Mouse (Mus musculus): ENCODE results near the gene Slc43a2. TPM values are rescaled to one million over a fixed set of nuclear protein-coding genes. Genes with fewer than 3 reads are reported as not detected.

The Slc43a2 gene
- polyA plus RNA-seq, 1 experiment, result 15.9 TPM

GRCm38 (mm10) chr11:75513336-75513735 is 18.2 kb upstream of the Slc43a2 start, which contains the start of gene Scarf1:
Scarf1 (plus strand) TSS chr11:75513540.
- no peaks in the 10 kb centered on the region for H3K27me3 ChIP-seq (ENCODE audit: control insufficient read depth, insufficient read depth, insufficient read length)
- no peak within 1 kb of the TSS for H3K4me3 ChIP-seq
- no peak within 1 kb of the TSS for H3K4me2 ChIP-seq (ENCODE audit: low read depth)
- no peak within 1 kb of the TSS for H3ac ChIP-seq (ENCODE audit: control insufficient read depth, insufficient read length)
- H3K79me2 ChIP-seq (ENCODE audit: control insufficient read depth, insufficient read depth), result no peaks in the 10 kb centered on the region
- TF ChIP-seq CEBPB (IDR thresholded peaks at IDR 0.05; ENCODE audit: insufficient read depth, poor library complexity, severe bottlenecking), result no peak
- TF ChIP-seq MYOG (IDR thresholded peaks at IDR 0.05; ENCODE audit: control insufficient read depth in 1 of 3, insufficient read depth in 1 of 3, insufficient read length in 2 of 3, low read depth in 2 of 3), result no peak
- TF ChIP-seq TCF3 (IDR thresholded peaks at IDR 0.05; ENCODE audit: insufficient read length, low read depth), result no peak
- TF ChIP-seq SRF (IDR thresholded peaks at IDR 0.05; ENCODE audit: control insufficient read depth, insufficient read length, low read depth), result no peak
- TF ChIP-seq MYOD1 (IDR thresholded peaks at IDR 0.05; ENCODE audit: control insufficient read depth in 1 of 3, insufficient read length in 2 of 3, low read depth in 2 of 3), result no peak
- TF ChIP-seq REST (IDR thresholded peaks at IDR 0.05; ENCODE audit: insufficient read depth, insufficient read length), result no peak
- TF ChIP-seq USF1 (IDR thresholded peaks at IDR 0.05; ENCODE audit: low read depth), result no peak
- no peak for TF ChIP-seq POLR2AphosphoS2 (IDR thresholded peaks at IDR 0.05; ENCODE audit: insufficient read length, low read depth)
- peaks cover 14% of the 10 kb centered on the region for H3K36me3 ChIP-seq (ENCODE audit: control insufficient read depth, insufficient read depth)

DNA sequence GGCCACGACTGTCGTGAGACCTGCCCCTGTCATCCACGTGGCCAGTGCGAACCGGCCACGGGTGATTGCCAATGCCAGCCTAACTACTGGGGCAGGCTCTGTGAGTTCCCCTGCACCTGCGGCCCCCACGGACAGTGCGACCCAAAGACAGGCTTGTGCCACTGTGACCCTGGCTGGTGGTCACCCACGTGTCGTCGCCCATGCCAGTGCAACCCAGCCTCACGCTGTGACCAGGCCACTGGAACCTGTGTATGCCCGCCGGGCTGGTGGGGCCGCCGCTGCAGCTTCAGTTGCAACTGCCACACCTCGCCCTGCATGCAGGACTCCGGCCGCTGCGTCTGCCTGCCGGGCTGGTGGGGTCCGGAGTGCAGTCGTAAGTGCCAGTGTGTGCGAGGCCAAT is 16.3 kb upstream of the Slc43a2 start:
- no peak overlapping the region for H3K4me2 ChIP-seq (ENCODE audit: low read depth)
- H3K79me2 ChIP-seq (ENCODE audit: control insufficient read depth, insufficient read depth), result no peaks in the 10 kb centered on the region
- no peak overlapping the region for H3ac ChIP-seq (ENCODE audit: control insufficient read depth, insufficient read length)
- H3K4me3 ChIP-seq, result no peak overlapping the region
- TF ChIP-seq TCF3 (IDR thresholded peaks at IDR 0.05; ENCODE audit: insufficient read length, low read depth), result no peak
- no peak for TF ChIP-seq CEBPB (IDR thresholded peaks at IDR 0.05; ENCODE audit: insufficient read depth, poor library complexity, severe bottlenecking)
- TF ChIP-seq POLR2AphosphoS2 (IDR thresholded peaks at IDR 0.05; ENCODE audit: insufficient read length, low read depth), result no peak
- no peak for TF ChIP-seq POLR2A (IDR thresholded peaks at IDR 0.05; ENCODE audit: insufficient read length, low read depth)
- TF ChIP-seq MAX (IDR thresholded peaks at IDR 0.05; ENCODE audit: low read depth), result no peak
- TF ChIP-seq MYOD1 (IDR thresholded peaks at IDR 0.05; ENCODE audit: control insufficient read depth in 1 of 3, insufficient read length in 2 of 3, low read depth in 2 of 3), result no peak
- no peak for TF ChIP-seq SRF (IDR thresholded peaks at IDR 0.05; ENCODE audit: control insufficient read depth, insufficient read length, low read depth)
- TF ChIP-seq TCF12 (IDR thresholded peaks at IDR 0.05; ENCODE audit: insufficient read depth, poor library complexity, severe bottlenecking), result no peak
- no peak for TF ChIP-seq USF1 (IDR thresholded peaks at IDR 0.05; ENCODE audit: low read depth)
- no peaks in the 10 kb centered on the region for H3K27me3 ChIP-seq (ENCODE audit: control insufficient read depth, insufficient read depth, insufficient read length)
- peaks cover 10% of the 10 kb centered on the region for H3K36me3 ChIP-seq (ENCODE audit: control insufficient read depth, insufficient read depth)

- no peak overlapping the region for H3ac ChIP-seq (ENCODE audit: control insufficient read depth, insufficient read length)
- no peak overlapping the region for H3K4me3 ChIP-seq
- H3K79me2 ChIP-seq (ENCODE audit: control insufficient read depth, insufficient read depth), result no peaks in the 10 kb centered on the region
- no peak for TF ChIP-seq MYOD1 (IDR thresholded peaks at IDR 0.05; ENCODE audit: control insufficient read depth in 1 of 3, insufficient read length in 2 of 3, low read depth in 2 of 3)
- no peak for TF ChIP-seq MAX (IDR thresholded peaks at IDR 0.05; ENCODE audit: low read depth)
- TF ChIP-seq REST (IDR thresholded peaks at IDR 0.05; ENCODE audit: insufficient read depth, insufficient read length), result no peak
- TF ChIP-seq TCF12 (IDR thresholded peaks at IDR 0.05; ENCODE audit: insufficient read depth, poor library complexity, severe bottlenecking), result no peak
- no peak for TF ChIP-seq USF1 (IDR thresholded peaks at IDR 0.05; ENCODE audit: low read depth)
- no peak for TF ChIP-seq MYOG (IDR thresholded peaks at IDR 0.05; ENCODE audit: control insufficient read depth in 1 of 3, insufficient read depth in 1 of 3, insufficient read length in 2 of 3, low read depth in 2 of 3)
- no peak for TF ChIP-seq CEBPB (IDR thresholded peaks at IDR 0.05; ENCODE audit: insufficient read depth, poor library complexity, severe bottlenecking)
- TF ChIP-seq TCF3 (IDR thresholded peaks at IDR 0.05; ENCODE audit: insufficient read length, low read depth), result no peak
- TF ChIP-seq POLR2A (IDR thresholded peaks at IDR 0.05; ENCODE audit: insufficient read length, low read depth), result no peak
- TF ChIP-seq POLR2AphosphoS2 (IDR thresholded peaks at IDR 0.05; ENCODE audit: insufficient read length, low read depth), result no peak
- no peak for TF ChIP-seq E2F4 (IDR thresholded peaks at IDR 0.05; ENCODE audit: insufficient read depth)
- no peak for TF ChIP-seq SRF (IDR thresholded peaks at IDR 0.05; ENCODE audit: control insufficient read depth, insufficient read length, low read depth)
- H3K36me3 ChIP-seq (ENCODE audit: control insufficient read depth, insufficient read depth), result no peaks in the 10 kb centered on the region
- H3K4me2 ChIP-seq (ENCODE audit: low read depth), result no peak overlapping the region
- H3K27me3 ChIP-seq (ENCODE audit: control insufficient read depth, insufficient read depth, insufficient read length), result no peaks in the 10 kb centered on the region
These were observed 11.5 kb upstream of the Slc43a2 start for GRCm38 (mm10) chr11:75519834-75520633.

DNA sequence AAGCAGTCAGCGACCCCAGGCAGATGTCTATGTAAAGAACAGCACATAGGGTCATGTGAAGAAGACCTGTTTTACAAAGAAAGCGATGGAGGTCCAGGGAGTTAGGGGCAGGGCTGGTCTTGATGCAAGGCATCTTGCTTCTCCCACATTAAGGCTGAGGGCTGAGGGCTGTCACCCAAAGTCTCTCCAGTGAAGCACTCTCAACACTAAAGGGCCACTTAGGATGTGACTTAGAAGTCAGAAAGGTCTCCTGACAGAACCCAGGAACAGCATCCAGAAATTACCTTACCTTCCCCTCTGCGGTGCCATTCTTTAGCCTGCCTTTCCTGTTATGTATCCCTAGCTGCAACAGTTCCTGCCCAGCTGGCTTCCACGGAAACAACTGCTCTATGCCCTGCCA is 9.9 kb upstream of the Slc43a2 start:
- TF ChIP-seq E2F4 (IDR thresholded peaks at IDR 0.05; ENCODE audit: insufficient read depth), result no peak
- no peak for TF ChIP-seq MAX (IDR thresholded peaks at IDR 0.05; ENCODE audit: low read depth)
- no peak for TF ChIP-seq REST (IDR thresholded peaks at IDR 0.05; ENCODE audit: insufficient read depth, insufficient read length)
- TF ChIP-seq POLR2AphosphoS2 (IDR thresholded peaks at IDR 0.05; ENCODE audit: insufficient read length, low read depth), result no peak
- TF ChIP-seq TCF3 (IDR thresholded peaks at IDR 0.05; ENCODE audit: insufficient read length, low read depth), result no peak
- TF ChIP-seq POLR2A (IDR thresholded peaks at IDR 0.05; ENCODE audit: insufficient read length, low read depth), result no peak
- TF ChIP-seq CEBPB (IDR thresholded peaks at IDR 0.05; ENCODE audit: insufficient read depth, poor library complexity, severe bottlenecking), result no peak
- TF ChIP-seq SRF (IDR thresholded peaks at IDR 0.05; ENCODE audit: control insufficient read depth, insufficient read length, low read depth), result no peak
- no peak for TF ChIP-seq MYOG (IDR thresholded peaks at IDR 0.05; ENCODE audit: control insufficient read depth in 1 of 3, insufficient read depth in 1 of 3, insufficient read length in 2 of 3, low read depth in 2 of 3)
- no peak for TF ChIP-seq TCF12 (IDR thresholded peaks at IDR 0.05; ENCODE audit: insufficient read depth, poor library complexity, severe bottlenecking)
- no peak for TF ChIP-seq MYOD1 (IDR thresholded peaks at IDR 0.05; ENCODE audit: control insufficient read depth in 1 of 3, insufficient read length in 2 of 3, low read depth in 2 of 3)
- no peak for TF ChIP-seq USF1 (IDR thresholded peaks at IDR 0.05; ENCODE audit: low read depth)
- H3K36me3 ChIP-seq (ENCODE audit: control insufficient read depth, insufficient read depth), result no peaks in the 10 kb centered on the region
- H3K79me2 ChIP-seq (ENCODE audit: control insufficient read depth, insufficient read depth), result no peaks in the 10 kb centered on the region
- H3K4me2 ChIP-seq (ENCODE audit: low read depth), result no peak overlapping the region
- H3K4me3 ChIP-seq, result no peak overlapping the region
- no peaks in the 10 kb centered on the region for H3K27me3 ChIP-seq (ENCODE audit: control insufficient read depth, insufficient read depth, insufficient read length)
- H3ac ChIP-seq (ENCODE audit: control insufficient read depth, insufficient read length), result no peak overlapping the region
